Mouse (Mus musculus): Measurements from ENCODE around the gene Aamp.
"Not testable (repeated sequence)": the region's sequence is repeated elsewhere in the genome, so short reads cannot be mapped to it uniquely, and the experiment has no call there.

Gene Aamp

GRCm38 (mm10) chr1:74284543-74285160 is at the start of gene Aamp, which contains the start of gene Pnkd:
TSS of gene Aamp (minus strand) at chr1:74284738.
TSS of gene Pnkd (plus strand) at chr1:74284930.
- DNase-seq (ENCODE audit: low spot score), result peak; percentile 100

- DNase-seq (ENCODE audit: low spot score), result no peak
Measured at GRCm38 (mm10) chr1:74332930-74333329, 48.4 kb upstream of the Aamp start.

GRCm38 (mm10) chr1:74332241-74332763 is 47.8 kb upstream of the Aamp start:
- DNase-seq (ENCODE audit: low spot score), result peak; percentile 97

DNA sequence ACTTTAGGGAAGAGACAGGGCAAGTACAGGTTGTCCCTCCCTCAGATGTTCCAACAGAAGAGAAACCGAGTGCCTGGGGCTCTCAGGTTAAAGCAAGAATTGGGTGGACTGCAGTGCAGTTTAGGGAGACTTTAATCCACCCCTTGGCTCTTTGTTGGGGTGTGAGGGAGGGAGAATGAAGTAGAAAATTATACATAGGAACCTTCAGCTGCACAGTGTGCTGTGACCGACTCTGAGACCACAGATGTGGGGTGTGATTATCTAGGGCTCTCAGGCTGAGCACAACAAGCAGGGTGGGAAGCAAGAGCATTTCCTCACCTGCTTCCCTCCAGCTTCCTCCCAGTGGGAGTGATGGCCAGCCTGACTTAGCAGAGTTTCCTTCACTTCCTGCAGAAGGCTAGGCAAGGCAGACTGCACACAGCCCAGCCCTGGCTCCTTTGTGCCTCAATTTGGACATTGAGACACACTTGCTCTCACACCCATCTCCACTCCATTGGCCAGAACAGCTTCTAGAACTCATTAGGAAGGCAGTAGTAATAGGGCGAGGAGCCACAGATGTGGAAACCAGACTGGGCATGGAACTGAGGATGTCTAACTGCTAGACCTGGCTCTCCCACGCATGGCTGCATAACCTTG is 46.6 kb upstream of the Aamp start:
- no peak for DNase-seq (ENCODE audit: low spot score)

- DNase-seq (ENCODE audit: low spot score), result no peak
Measured at GRCm38 (mm10) chr1:74329899-74330431, 45.4 kb upstream of the Aamp start.

DNA sequence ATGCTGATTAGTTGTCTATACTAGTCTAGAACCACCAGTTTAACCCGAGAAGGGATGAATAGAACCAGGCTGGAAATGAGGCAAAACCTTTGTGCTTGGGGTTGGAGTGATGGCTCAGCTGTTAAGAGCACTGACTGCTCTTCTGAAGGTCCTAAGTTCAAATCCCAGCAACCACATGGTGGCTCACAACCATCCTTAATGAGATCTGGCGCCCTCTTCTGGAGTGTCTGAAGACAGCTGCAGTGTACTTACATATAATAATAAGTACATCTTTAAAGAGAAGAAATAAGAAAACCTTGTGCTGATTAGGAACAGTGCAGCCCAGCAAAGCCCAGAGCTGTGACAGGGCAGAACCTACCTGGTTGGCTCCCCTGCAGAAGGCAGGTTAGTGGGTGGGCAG is 42.4 kb upstream of the Aamp start:
- not testable (repeated sequence) for DNase-seq (ENCODE audit: low spot score)

GRCm38 (mm10) chr1:74321396-74321795 is 36.9 kb upstream of the Aamp start:
- no peak for DNase-seq (ENCODE audit: low spot score)

- no peak for DNase-seq (ENCODE audit: low spot score)
Measured at GRCm38 (mm10) chr1:74318711-74319110, 34.2 kb upstream of the Aamp start.

- DNase-seq (ENCODE audit: low spot score), result no peak
Measured at GRCm38 (mm10) chr1:74316114-74316827, 31.7 kb upstream of the Aamp start.

GRCm38 (mm10) chr1:74314796-74315195 is 30.3 kb upstream of the Aamp start:
- DNase-seq (ENCODE audit: low spot score), result no peak

GRCm38 (mm10) chr1:74313049-74313692 is 28.6 kb upstream of the Aamp start:
- peak; percentile 90 for DNase-seq (ENCODE audit: low spot score)

DNA sequence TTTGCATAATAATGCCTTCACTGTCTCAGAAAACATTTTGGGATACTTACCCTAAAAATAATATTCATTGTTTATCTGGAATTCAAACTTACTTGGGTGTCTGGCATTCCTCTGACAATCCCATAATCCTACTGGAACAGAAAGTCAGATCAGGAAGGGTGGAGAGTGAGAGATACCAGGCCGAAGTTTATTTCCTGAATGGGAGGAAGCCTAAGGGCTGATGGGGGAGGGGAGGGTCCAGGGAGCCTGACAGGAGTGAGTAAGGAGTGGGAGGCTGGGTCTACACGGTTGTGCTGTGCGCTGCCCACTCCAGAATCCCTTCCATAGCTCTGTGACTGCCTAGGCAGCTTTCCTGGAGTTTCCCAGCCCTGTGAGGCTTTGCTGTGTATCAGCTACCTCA is 25.2 kb upstream of the Aamp start:
- no peak for DNase-seq (ENCODE audit: low spot score)

DNA sequence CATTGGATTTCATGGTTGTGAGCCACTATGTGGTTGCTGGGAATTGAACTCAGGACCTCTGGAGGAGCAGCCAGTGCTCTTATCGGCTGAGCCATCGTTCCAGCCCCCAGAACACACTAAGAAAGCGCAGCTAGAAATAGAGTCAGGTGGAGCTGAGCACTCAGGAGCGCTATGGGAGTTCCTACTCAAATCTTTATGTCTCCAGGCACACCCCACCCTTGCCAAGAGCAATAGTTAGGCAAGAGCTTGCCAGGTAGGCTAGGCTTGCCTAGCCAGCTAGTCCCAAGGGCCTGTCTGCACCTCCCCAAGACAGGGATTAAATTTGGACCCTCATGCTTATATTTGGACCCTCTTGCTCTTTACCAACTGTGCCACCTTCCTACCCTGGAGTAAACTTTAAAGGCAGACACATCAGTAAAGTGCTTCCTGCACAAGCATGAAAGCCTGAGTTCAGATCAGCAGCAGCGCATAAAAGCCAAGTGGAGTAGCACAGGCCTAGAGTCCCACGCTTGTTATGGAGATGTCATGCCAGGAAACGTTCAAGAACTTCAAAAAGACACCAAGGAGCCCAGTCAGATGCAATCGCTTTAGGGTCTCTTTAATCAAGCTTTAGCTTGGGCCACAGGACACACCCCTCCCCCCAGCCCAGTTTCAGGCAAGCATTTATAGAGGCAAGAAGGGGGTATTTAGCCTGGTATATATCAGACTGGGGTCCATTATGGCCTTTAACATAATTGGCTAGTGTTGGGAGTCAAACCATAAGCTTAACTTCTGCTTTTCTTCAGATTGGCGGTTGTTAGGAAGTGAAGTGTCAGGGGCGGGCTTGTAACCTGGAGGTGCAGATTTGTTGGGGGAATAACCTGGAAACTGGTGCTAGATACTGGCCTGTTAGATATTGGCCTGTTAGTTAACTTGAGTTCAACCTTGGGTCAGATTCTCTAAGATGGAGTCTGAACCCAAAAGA is 23.7 kb upstream of the Aamp start:
- no peak for DNase-seq (ENCODE audit: low spot score)

DNA sequence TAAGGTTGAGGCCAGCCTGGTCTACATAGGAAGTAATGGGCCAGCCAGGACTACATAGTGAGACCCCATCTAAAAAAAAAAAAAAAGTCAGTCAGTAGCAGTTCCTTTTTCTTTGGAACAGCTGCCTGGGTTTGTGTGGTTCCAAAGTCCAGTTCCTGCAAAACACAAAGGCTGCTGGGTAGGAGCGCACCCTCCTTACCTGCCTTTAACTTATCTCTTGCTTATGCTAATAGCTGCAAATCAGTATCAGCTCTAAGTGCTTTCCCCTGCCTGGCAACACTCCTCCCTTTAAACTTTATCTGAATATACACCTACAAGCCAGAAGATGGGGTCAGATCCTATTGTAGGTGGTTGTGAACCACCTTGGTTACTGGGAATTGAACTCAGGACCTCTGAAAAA is 22.6 kb upstream of the Aamp start:
- no peak for DNase-seq (ENCODE audit: low spot score)

DNA sequence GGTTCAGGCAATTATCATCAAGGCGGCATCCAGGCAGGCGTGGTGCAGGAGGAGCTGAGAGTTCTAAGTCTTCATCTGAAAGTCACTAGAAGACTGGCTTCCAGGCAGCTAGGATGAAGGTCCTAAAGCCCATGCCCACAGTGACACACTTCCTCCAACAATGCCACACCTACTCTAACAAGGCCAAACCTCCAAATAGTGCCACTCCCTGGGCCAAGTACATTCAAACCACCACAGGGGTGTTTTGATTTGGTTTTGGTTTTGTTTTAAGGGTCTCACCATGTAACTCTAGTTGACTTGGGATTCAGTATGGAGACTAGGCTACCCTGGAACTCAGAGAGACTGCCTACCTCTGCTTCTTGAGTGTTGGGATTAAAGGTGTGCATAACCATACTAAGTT is 21.0 kb upstream of the Aamp start, which contains the start of gene Tmbim1:
TSS of gene Tmbim1 (minus strand) at position 101 of the 400 bp plus-strand sequence.
- DNase-seq (ENCODE audit: low spot score), result no peak

DNA sequence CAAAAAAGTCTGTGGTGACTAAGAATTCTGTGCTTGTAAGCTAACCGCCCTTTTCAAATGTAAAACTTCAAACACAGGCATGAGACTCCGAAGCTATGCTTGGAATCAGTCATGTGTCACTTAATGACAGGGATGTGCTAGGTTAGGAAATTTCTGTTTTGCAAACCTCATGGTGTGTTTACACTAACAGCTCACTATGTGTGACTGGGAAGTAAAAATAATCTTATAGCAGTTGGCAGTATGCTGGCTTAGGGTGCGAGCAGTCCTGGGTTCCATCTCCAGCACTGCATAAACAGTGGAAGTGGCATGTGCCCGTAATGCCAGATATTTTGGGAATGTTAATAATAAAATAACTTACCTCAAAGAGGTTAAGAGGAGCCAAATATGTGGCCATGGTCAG is 20.4 kb upstream of the Aamp start:
- DNase-seq (ENCODE audit: low spot score), result no peak

GRCm38 (mm10) chr1:74304339-74304790 is 19.8 kb upstream of the Aamp start:
- DNase-seq (ENCODE audit: low spot score), result no peak

DNA sequence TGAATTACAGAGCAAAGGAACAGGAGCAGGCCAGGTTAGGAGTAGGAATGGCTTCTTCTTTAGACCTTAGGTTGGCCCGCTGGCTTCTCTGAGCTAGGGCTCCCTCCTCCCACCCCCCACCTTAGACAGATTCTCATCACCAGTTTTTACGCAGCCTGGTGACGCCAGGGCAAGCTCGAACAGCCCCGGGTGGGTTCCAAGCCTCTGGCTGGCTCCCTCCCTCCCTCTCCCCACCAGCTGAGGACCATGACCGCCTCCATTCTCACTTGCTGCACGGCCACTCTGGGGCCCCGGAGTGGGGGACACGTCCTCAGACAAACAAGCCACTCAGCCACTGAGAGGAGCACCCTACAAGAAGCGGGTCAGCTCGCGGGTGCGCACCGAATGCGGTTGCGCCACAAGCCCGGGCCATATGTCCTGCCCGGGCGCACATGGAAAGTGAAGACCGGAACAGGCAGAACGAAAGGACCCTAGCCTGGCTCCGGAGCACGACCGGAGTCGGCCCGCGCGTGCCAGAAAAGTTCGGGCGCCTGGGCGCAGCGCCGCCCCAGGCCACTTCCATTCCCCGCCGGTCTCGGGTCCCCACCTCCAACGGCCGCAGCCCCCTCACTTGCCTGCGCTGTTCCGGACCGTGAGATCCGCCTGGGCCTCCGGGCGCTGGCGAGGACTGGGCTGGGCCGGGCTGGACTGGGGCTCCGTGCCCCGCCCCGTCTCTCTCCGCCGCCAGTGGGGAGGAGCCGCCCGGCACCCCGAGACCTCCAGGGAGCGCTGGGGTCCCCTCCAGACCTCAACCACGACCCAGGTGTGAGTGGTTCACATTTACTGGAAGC is 19.2 kb upstream of the Aamp start:
- peak; percentile 66 for DNase-seq (ENCODE audit: low spot score)

- no peak for DNase-seq (ENCODE audit: low spot score)
Measured at GRCm38 (mm10) chr1:74302835-74303234, 18.3 kb upstream of the Aamp start.

DNA sequence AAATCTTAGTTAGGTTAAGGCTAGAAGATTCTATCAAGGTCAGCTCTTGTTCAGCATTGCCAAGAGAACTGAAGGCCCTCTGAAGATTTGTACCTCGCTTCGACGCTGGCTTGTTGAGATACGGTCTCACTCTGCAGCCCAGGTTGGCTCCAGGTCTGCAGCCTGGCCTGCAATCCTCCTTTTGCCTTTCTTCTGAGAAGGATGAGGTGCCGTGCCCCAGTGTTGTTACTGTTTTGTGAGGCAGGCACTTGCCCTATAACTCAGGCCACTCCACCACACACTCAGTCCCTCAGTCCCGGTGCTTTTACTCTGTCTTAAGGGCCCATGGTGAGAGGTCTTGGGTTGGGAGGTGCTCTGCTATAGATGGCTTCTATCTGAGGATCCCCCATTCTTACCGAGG is 17.7 kb upstream of the Aamp start:
- no peak for DNase-seq (ENCODE audit: low spot score)

Data from layer of hippocampus, adult 11-12 months (tissue).